Mouse (Mus musculus) leukemia stem cell, adult 10-12 weeks (primary cell): ENCODE measurements around the gene Mrpl40. TPM values are rescaled to one million over a fixed set of nuclear protein-coding genes. Genes with fewer than 3 reads are reported as not detected.

Source experiments
- polyA plus RNA-seq: library from polyadenylated mRNA; stranded (reverse); fragments of >175 nt; gene quantifications from 2 replicates; pipeline ENCODE4 v1.2.3, GENCODE M21; 2012; ENCODE audit warnings: low replicate concordance

Mrpl40 gene
- 12.7 and 17.3 TPM in 2 replicates for polyA plus RNA-seq

DNA sequence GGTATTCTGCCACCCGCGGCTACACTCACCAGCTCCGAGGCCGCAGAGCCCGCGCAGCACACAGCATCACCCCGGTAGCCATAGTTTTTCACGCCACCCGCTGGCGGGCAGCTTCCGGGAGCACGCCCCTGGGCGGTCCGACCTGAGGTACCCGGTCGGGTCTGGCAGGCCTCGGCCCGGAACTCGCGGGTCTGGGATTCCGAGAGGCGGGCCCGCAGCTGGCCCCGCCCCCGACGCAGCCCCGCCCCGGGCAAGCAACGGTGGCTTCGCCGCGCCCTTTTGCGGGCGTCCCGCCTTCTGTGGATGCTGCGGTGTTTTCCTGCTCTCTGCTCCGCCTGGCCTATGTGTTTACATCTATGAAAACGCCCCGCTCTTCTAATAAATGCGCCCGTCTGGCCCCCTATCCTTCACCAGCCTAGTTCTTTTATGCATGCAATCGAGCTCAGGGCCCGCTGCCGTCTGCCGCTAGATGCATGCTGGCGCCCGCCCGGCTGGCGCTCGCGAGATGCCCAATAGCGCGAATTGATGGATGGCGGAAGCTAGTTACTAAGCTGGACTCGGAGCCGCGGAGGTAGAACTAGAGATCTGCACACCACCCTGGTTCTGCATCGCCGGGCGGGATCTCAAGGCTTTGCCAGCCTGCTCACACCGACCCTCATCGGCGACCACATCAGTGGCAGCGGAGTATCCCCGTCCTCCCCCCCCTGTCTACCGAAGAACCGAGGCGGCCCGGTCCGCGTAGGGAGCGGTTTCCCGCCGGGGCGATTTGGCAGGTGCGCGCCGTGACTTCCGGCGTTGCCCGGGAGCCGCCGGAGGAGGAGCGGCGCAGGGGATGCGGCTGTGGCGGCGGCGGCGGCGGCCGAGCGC lies at the start of gene Mrpl40, which contains the start of gene Hira:
Mrpl40 (minus strand) TSS at position 421 of the 867 bp plus-strand sequence.
Hira (plus strand) TSS at position 596 of the 867 bp plus-strand sequence.

DNA sequence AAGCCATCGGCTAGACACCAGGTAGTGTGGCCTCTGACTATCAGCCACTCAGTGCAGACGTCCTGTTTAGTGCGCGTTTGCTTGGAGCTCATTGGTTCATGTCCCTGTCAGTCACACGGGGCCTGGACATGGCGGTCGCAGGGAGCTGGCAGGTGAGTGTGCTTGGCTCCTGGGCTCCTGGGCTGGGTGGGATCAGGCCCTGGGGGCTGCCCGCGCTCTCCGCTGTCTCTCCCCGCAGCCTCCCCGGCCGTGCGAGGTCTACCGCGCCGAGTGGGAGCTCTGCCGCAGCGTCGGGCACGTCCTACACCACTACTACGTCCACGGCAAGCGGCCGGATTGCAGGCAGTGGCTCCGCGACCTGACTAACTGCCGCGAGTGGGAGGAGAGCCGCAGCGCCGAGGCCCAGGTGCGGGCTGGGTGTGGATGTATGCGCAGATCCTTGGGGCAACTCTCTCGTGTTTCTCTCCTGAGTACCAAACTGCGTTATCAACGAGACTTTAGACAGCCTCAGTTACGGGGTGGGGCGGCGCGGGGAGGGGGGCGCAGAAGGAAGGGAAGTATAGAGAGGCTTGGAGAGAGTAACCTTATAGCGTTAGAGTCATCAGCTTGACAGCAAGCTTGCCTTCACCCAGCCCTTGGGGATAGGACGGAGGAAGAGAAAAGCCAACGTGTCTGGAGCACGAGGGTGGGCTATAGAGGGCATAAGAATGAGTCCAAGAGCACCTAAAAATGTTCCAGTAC lies 40.0 kb downstream of the Mrpl40 start, which contains the start of the genes 2510002D24Rik and Gm28539:
2510002D24Rik (plus strand) TSS at position 111 of the 741 bp plus-strand sequence.
Gm28539 (plus strand) TSS at position 117 of the 741 bp plus-strand sequence.

Other genes starting within 250 kb of the Mrpl40 start
- 0.23 and 0.30 TPM in 2 replicates for gene Sept5, start 246.9 kb downstream of the Mrpl40 start, polyA plus RNA-seq
- 4.8 and 13.2 TPM in 2 replicates for gene Cldn5, start 100.0 kb downstream of the Mrpl40 start, polyA plus RNA-seq
- gene Ufd1, start 65.1 kb downstream of the Mrpl40 start, polyA plus RNA-seq, result 10.1 and 30.6 TPM in 2 replicates
- 19.7 and 32.4 TPM in 2 replicates for gene Cdc45, start 64.9 kb downstream of the Mrpl40 start, polyA plus RNA-seq
- gene 2510002D24Rik, start 40.3 kb downstream of the Mrpl40 start, polyA plus RNA-seq, result 46.2 and 98.5 TPM in 2 replicates
- gene Gm28539, start 40.3 kb downstream of the Mrpl40 start, polyA plus RNA-seq, result not detected in 2 replicates
- gene Hira, start 175 bp upstream of the Mrpl40 start, polyA plus RNA-seq, result 39.3 and 39.7 TPM in 2 replicates